Comparison of ENCODE assay signal across 11 mouse cellular contexts in the genomic region with DNA sequence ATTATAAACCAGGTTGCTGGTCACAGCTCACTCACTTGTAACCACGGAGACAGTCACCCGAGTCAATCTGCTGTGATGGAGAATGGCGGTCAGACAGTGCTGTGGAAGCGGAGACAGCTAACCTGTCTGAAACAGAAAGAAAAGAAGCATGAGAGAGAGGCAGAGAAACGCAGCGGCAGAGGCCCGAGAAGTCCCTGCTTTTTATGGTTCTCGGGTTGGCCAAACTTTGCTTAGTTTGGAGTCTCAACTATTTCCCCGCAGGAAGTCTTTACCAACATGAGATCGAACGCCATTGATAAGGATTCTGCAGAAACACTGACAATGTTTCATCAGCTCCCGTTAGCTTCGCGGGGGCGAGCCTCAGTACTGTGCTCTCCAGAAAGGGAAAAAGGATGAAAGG. TPM values are rescaled to one million over a fixed set of nuclear protein-coding genes. Genes with fewer than 3 reads are reported as not detected.
A peak's percentile ranks its signal among the peaks of the same experiment; 100 is the strongest.
DNase-seq lines count a peak whose midpoint lies in the region; ATAC-seq and TF ChIP-seq lines count a peak whose summit lies in the region.
"Had no signal": no experiment of that assay in that cellular context is flagged by ENCODE, and none has a peak within 500 bp of the region (broad histone marks: within the 10 kb centered on the region; RNA-seq: fewer than 3 reads in every experiment).

No protein-coding gene starts in this region.

- WGBS in kidney, adult 2 months = 61% methylated on average over 15 of the region's 15 CpGs
- 66% methylated on average over 15 of the region's 15 CpGs for WGBS in kidney, embryonic 14.5 days
- WGBS in thymus, adult 2 months = 43% methylated on average over 15 of the region's 15 CpGs
- WGBS in liver, embryonic 11.5 days = 48% methylated on average over 15 of the region's 15 CpGs

- H3K4me1 ChIP-seq in kidney, adult 2 months (ENCODE audit: control insufficient read depth, insufficient read depth, low read length) = peaks cover 26% of the 10 kb centered on the region
- H3K4me1 ChIP-seq in kidney, embryonic 14.5 days (ENCODE audit: control insufficient read depth, insufficient read depth, low read length) = 0 out of 2 replicates have a peak, but pooled peaks cover 9% of the 10 kb centered on the region
- H3K4me1 ChIP-seq in thymus, adult 2 months (replicated peaks; ENCODE audit: control insufficient read depth, insufficient read depth, low read length) = peaks cover 11% of the 10 kb centered on the region
- peaks cover 12% of the 10 kb centered on the region for H3K4me1 ChIP-seq in liver, embryonic 11.5 days (replicated peaks; ENCODE audit: control insufficient read depth, insufficient read depth, low read length)

- H3K27ac ChIP-seq in kidney, adult 2 months (ENCODE audit: insufficient read depth, low read depth, low read length) = peak overlapping the region; percentile 86
- H3K27ac ChIP-seq in kidney, embryonic 14.5 days (ENCODE audit: low read depth, low read length) = no peak overlapping the region
- H3K27ac ChIP-seq in thymus, adult 2 months (ENCODE audit: control insufficient read depth, insufficient read depth, low read length) = peak overlapping the region; percentile 23; the same call in 1 of the 2 replicates
- no peak overlapping the region for H3K27ac ChIP-seq in liver, embryonic 11.5 days (ENCODE audit: low read depth, low read length)

- no peaks in the 10 kb centered on the region for H3K27me3 ChIP-seq in kidney, adult 2 months (replicated peaks; ENCODE audit: control insufficient read depth, insufficient read depth, low read length)
- H3K27me3 ChIP-seq in kidney, embryonic 14.5 days (ENCODE audit: control insufficient read depth, insufficient read depth, low read length) = no peaks in the 10 kb centered on the region
- H3K27me3 ChIP-seq in thymus, adult 2 months (ENCODE audit: control insufficient read depth, insufficient read depth, low read length) = no peaks in the 10 kb centered on the region
- no peaks in the 10 kb centered on the region for H3K27me3 ChIP-seq in liver, embryonic 11.5 days (replicated peaks; ENCODE audit: control insufficient read depth, insufficient read depth, low read length)

- H3K4me3 ChIP-seq in kidney, adult 2 months (ENCODE audit: insufficient read depth, low read depth, low read length) = no peak overlapping the region
- no peak overlapping the region for H3K4me3 ChIP-seq in kidney, embryonic 14.5 days (ENCODE audit: low read length)
- H3K4me3 ChIP-seq in thymus, adult 2 months (ENCODE audit: control insufficient read depth, insufficient read depth, low read length) = peak overlapping the region; percentile 39
- peak overlapping the region; percentile 3; the same call in 1 of the 2 replicates for H3K4me3 ChIP-seq in liver, embryonic 11.5 days (ENCODE audit: low read depth, low read length)

- no peak overlapping the region for H3K4me2 ChIP-seq in kidney, embryonic 14.5 days (replicated peaks; ENCODE audit: low read depth, low read length)
- H3K4me2 ChIP-seq in liver, embryonic 11.5 days = peak overlapping the region; percentile 46

- TF ChIP-seq CTCF in kidney, adult 2 months (conservative IDR thresholded peaks at IDR 0.05; ENCODE audit: insufficient read depth, insufficient read length, low read depth, low read length) = no peak
- no peak for TF ChIP-seq CTCF in thymus, adult 2 months (IDR thresholded peaks at IDR 0.05; ENCODE audit: borderline replicate concordance, control insufficient read depth, extremely low read depth, insufficient read depth, low read length, poor library complexity)

- H3K36me3 ChIP-seq in kidney, adult 2 months (ENCODE audit: control insufficient read depth, insufficient read depth, low read length) = no peaks in the 10 kb centered on the region
- H3K36me3 ChIP-seq in kidney, embryonic 14.5 days (ENCODE audit: control insufficient read depth, insufficient read depth, low read length) = no peaks in the 10 kb centered on the region
- H3K36me3 ChIP-seq in thymus, adult 2 months (ENCODE audit: control insufficient read depth, insufficient read depth, low read length) = no peaks in the 10 kb centered on the region
- no peaks in the 10 kb centered on the region for H3K36me3 ChIP-seq in liver, embryonic 11.5 days (ENCODE audit: control insufficient read depth, insufficient read depth, low read length)

- DNase-seq in kidney, adult 2 months = no peak
- DNase-seq in thymus, adult 2 months = no peak
- no peak for DNase-seq in thymus, postnatal 10 days (ENCODE audit: low spot score in 2 of 2)
- no peak for DNase-seq in liver, embryonic 11.5 days (ENCODE audit: low spot score)
- no peak for DNase-seq in frontal cortex, postnatal 25 days (ENCODE audit: low spot score in 2 of 2)
- no peak for DNase-seq in left cerebral cortex, adult 9 months (ENCODE audit: low spot score in 2 of 2)
- no peak for DNase-seq in embryo, embryonic 9.5 days (ENCODE audit: extremely low spot score)
- DNase-seq: forebrain, postnatal 0 days; heart, postnatal 14 days; retina, postnatal 1 day had no signal

- ATAC-seq in kidney, embryonic 14.5 days (ENCODE audit: low FRiP score, low TSS enrichment) = no peak
- no peak for ATAC-seq in liver, embryonic 11.5 days (replicated peaks; ENCODE audit: low FRiP score)
- ATAC-seq: forebrain, postnatal 0 days had no signal

- TF ChIP-seq POLR2A in kidney, adult 2 months (IDR thresholded peaks at IDR 0.05; ENCODE audit: low read depth, low read length) = no peak
- TF ChIP-seq POLR2A in thymus, adult 2 months (IDR thresholded peaks at IDR 0.05; ENCODE audit: control insufficient read depth, extremely low read depth, insufficient read depth, low read length, poor library complexity) = no peak

- no peak overlapping the region for H3K9ac ChIP-seq in kidney, embryonic 14.5 days (ENCODE audit: low read depth, low read length)
- no peak overlapping the region for H3K9ac ChIP-seq in liver, embryonic 11.5 days (ENCODE audit: low read depth, low read length)
- H3K9ac ChIP-seq: forebrain, postnatal 0 days had no signal

- H3K9me3 ChIP-seq in kidney, embryonic 14.5 days (ENCODE audit: control insufficient read depth, low read length) = no peaks in the 10 kb centered on the region
- no peaks in the 10 kb centered on the region for H3K9me3 ChIP-seq in liver, embryonic 11.5 days (ENCODE audit: control insufficient read depth, low read length)

RNA-seq across cellular contexts. Expression of gene Ppp2r5a, which starts 29.0 kb away (rescaled TPM):
- 69.6 and 73.2 TPM in 2 replicates for polyA plus RNA-seq in kidney, adult 2 months (2012; rRNA removed)
- 24.6 and 25.0 TPM in 2 replicates for polyA plus RNA-seq in kidney, embryonic 14.5 days (2014; fragmentation: Nextera tagmentation; extraction: Ambion mirVana)
- polyA plus RNA-seq in thymus, adult 2 months (2012; rRNA removed) = 145 and 167 TPM in 2 replicates
- 32.4 and 39.9 TPM in 2 replicates for polyA plus RNA-seq in liver, embryonic 11.5 days (2014; fragmentation: Nextera tagmentation; extraction: Ambion mirVana)

Comparison
In these comparisons a context has a peak if more than half of its experiments do, and no peak if none do; other contexts are left out.
1. H3K27ac ChIP-seq: peak in kidney, adult 2 months (single experiment) and thymus, adult 2 months (single experiment); none in kidney, embryonic 14.5 days (single experiment) and liver, embryonic 11.5 days (single experiment).
2. H3K4me3 ChIP-seq: peak in thymus, adult 2 months (single experiment) and liver, embryonic 11.5 days (single experiment); none in kidney, adult 2 months (single experiment) and kidney, embryonic 14.5 days (single experiment).